Mouse (Mus musculus): Measurements from ENCODE around the gene Ankdd1a.

Ankdd1a gene

DNA sequence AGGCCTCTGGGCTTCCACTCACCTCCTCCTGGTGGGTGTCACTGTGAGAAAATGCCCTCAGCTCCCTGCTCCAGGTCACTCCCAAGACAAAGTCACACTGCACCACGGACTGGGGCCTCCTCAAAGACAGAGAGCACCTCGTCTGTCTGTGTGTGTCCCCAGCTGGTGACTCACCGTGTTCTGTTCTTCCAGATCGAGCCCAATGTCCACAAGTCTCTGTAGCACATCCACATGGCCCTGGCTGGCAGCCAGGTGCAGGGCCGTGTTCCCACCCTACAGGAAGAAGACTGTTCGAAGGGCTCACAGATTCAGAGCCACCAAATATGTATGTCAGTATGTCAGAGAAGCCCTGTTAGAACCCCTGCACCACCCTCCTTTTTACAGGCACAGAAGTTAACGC lies 11.5 kb downstream of the Ankdd1a start:
- WGBS, result 66% methylated on average over 7 of the region's 7 CpGs

DNA sequence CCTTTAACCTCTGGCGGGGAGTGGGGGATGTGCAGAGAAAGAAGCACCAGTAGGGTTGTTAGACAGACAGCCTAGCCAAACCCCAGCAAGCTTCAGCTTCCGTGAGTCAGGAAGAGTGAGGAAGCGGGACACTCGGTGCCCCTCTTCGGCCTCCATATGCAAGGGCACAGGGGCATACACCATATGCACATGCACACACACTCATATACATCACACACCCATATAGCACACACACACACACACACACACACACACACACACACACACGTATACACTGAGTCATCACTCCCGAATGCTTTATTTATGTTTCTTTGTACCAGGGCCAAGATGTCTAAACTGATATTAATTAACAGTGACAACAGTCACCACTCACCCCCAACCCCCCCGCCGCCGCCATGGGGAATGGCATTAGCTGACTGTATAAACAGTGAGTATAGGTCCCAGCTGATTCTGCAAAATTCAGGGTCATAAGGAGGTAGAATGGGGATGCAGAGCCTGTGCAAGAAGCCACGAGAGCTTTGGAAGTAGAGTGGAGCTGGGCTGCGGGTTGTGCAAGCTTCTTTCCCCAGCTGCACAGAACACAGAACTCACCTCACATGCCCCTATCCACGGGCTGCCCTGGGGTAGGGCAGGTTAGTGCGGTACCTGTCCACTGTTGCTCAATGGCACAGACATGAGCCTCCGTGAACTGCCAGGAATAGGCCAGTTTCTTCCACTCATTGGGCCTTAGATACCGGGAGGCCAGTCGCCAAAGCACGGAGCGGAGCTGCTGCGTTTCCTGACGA lies 17.1 kb downstream of the Ankdd1a start:
- 84% methylated on average over 21 of the region's 21 CpGs for WGBS

GRCm38 (mm10) chr9:65502146-65502545 lies 17.8 kb downstream of the Ankdd1a start:
- 67% methylated on average over 8 of the region's 8 CpGs for WGBS

DNA sequence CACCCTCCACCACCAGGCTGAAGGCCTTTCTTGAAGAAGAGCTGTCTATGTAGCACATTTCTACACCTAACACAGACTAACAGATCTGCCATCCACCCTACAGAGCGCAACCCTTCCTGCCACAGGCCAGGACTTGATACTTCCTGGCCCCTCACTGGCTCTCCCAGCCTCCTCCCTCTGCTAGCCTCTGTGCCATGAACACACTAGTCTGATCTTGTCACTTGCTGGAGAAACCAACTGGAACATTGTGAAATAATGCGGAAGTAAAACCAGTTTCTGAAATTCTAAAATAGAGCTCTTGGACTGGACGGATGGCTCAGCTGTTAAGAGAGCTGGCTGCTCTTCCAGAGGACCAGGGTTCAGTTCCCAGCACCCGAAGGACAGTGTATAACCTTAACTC lies 27.1 kb downstream of the Ankdd1a start:
- WGBS, result 86% methylated on average over 4 of the region's 4 CpGs

- 71% methylated on average over 2 of the region's 2 CpGs for WGBS
These were observed 27.6 kb downstream of the Ankdd1a start for GRCm38 (mm10) chr9:65492351-65492750.

- 83% methylated on average over 3 of the region's 3 CpGs for WGBS
These were observed 28.5 kb downstream of the Ankdd1a start for GRCm38 (mm10) chr9:65491476-65491875.

DNA sequence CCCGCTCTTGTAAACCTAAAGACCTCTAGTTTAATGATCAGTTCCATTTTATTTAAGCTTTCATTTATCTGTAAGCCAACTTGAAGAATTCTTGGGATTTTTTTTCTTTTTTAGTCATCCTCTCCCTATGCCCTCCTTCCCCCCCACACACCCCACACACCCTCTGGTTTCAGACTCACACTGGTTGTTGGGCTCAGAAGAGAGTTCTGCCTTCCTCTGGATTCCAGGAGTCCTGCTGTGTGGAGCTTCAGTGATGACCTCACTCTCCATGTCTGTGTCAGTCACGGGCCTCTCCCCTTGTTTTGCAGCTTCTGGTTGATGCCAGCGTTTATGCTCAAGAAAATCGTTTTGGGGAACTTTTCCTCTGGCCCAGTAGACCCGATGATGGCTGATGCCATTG lies 39.9 kb downstream of the Ankdd1a start:
- WGBS, result 78% methylated on average over 5 of the region's 5 CpGs

DNA sequence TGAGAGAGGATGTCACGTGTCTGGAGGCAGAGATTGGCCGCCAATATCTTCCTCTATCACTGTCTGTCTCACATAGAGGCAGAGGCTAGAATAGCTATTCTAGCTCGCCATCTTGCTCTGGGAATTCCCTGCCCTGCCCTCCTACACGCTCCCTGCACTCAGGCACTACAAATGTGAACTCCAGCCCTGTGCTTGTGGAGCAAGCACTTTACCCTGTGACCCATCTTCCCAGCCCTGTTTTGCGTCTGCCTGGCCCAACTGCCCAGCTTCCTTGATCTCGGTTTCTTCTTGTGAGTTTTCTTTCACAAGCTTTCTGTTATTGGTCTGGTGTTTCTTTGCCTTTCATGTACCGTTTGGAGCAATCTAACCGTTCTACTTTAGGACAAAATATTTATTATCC lies 40.8 kb downstream of the Ankdd1a start:
- WGBS, result 86% methylated on average over 8 of the region's 8 CpGs

GRCm38 (mm10) chr9:65472769-65473168 lies 47.2 kb downstream of the Ankdd1a start:
- 88% methylated on average over 4 of the region's 4 CpGs for WGBS

GRCm38 (mm10) chr9:65467686-65468085 lies 52.3 kb downstream of the Ankdd1a start:
- 70% methylated on average over 11 of the region's 11 CpGs for WGBS

DNA sequence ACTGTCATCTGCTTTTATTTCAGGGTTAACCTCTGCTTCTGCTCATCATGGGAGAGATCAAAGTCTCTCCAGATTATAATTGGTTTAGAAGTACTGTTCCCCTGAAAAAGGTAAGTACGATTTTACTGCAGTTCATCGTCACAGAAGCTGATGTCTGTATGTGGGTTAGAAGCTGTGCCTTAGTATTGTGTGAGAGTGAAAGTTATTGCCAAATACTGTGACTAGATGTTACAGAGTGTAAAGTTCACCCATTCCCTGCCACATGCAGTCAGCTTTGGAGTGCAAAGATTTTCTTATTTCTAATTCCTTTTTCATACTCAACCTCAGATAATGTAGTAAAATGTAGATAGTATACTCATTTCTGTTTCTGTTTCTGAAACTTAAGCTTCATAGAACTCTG lies 54.8 kb downstream of the Ankdd1a start:
- WGBS, result 89% methylated on average over 2 of the region's 2 CpGs

- WGBS, result 84% methylated on average over 6 of the region's 6 CpGs
These were observed 55.8 kb downstream of the Ankdd1a start for GRCm38 (mm10) chr9:65464161-65464560.

DNA sequence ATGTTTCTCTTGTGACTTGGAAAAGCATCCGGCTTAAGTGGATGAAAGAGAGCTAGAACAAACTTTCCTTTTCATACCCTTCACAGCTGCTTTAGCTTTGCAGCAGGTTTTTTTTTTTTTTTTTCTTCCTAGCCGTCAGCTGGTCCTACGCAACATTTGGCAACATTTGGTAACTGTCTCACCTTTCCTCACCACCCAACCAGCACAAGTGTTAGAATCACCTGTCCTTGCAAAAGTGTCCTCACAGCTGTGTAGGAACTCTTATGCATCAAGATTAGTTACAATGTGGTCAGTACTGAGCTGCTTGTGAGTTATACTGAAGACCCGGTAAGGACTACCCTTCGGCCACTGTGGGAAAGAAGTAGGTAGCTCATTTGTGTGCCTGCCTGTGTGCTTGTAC lies 57.4 kb downstream of the Ankdd1a start:
- WGBS, result 62% methylated on average over 5 of the region's 5 CpGs

- WGBS, result 1% methylated on average over 53 of the region's 53 CpGs
These were observed 59.1 kb downstream of the Ankdd1a start, which contains the start of gene Spg21 for GRCm38 (mm10) chr9:65460732-65461442. Spg21 (plus strand) TSS chr9:65460947.

DNA sequence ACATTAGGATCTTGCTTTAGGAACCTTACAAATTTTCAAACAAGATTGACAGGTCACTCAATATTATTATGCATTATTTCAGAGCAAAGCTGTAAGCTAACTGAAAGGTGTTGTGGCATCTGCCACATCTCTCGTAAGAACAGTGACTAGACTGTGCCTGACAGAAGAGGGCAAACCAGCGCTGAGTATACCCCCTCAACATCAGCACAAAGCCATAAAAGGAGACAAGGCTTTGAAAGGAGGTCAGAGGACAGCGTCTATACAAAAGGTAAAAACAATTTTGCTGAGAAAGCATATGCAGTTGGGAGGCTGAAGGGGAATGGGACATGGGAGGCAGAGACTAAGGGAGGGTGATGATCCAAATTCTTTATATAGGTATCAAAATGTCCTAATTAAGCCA lies 59.8 kb downstream of the Ankdd1a start:
- 41% methylated on average over 3 of the region's 3 CpGs for WGBS

DNA sequence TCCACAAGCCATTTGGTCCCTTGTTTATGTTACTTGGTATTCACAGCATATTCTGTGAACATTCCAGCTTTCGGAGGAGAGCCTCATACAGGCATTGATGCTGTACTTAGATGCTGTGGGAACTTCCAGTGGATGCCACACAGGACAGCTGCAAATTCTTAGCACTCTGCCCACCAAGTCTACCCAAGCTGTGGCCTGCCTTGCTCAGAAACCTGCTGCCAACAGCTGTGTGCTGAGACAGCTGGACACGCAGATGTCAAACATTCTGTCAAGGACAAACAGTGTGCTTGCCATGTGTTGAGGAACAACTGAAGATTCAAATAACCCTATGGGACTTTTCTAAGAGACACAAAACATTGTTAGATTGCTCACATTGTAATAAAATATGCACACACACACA lies 61.0 kb downstream of the Ankdd1a start:
- 83% methylated on average over 2 of the region's 2 CpGs for WGBS

DNA sequence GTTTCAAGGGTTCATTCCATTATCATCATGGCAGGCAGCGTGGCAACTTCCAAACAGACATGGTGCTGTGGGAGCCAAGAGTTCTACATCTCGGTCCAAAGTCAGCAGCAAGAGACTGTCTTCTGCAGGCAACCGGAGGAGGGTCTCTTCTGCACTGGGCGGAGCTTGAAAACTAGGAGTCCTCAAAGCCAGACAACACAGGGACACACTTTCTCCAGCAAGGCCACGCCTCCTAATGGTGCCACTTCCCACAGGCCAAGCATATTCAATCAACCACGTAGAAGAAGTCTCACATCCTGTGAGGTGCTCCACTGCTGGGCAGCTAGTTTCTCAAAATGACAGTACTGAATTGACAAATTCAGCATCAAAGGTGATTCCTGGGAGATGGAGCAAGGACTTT lies 72.0 kb downstream of the Ankdd1a start:
- WGBS, result 93% methylated on average over 6 of the region's 6 CpGs

DNA sequence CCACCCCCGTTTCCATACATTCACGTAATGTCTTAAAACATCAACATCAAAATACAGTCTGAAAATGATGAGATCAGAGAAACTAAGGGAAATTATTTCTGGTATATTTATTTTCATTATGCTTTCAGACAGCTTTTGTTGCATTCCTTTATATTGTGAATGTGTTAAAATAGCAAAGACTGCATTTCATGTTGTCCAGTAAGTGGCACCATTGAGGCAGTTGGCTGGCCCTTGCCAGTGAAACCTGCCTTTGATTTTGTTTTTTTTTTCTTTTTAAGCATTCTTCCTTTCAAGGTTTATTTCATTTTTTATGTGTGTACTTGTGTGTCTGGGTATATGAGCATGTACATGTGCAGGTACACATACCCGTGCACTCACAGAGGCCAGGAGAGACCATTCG lies 75.3 kb downstream of the Ankdd1a start:
- 89% methylated on average over 4 of the region's 4 CpGs for WGBS

Data from cerebral cortex, adult 2 months (tissue).